Mouse (Mus musculus) CD4-positive, CD25-positive, alpha-beta regulatory T cell, adult 2 months (primary cell): ENCODE results near the gene Lin28a.

Source experiments
- DNase-seq: peaks from one replicate; pipeline ENCODE4 v3.0.0-alpha.2; 2012; ENCODE audit warnings: low read depth, low spot score

The Lin28a gene

GRCm38 (mm10) chr4:134018779-134019145, at the start of gene Lin28a:
Gene Lin28a (minus strand): TSS chr4:134018841.
- no peak for DNase-seq

- no peak for DNase-seq
These were observed 49.3 kb upstream of the Lin28a start for GRCm38 (mm10) chr4:134067833-134068544.

GRCm38 (mm10) chr4:134067383-134067782, 48.7 kb upstream of the Lin28a start:
- DNase-seq: no peak

- DNase-seq: no peak
These were observed 46.9 kb upstream of the Lin28a start for GRCm38 (mm10) chr4:134065431-134066004.

- no peak for DNase-seq
These were observed 43.9 kb upstream of the Lin28a start for GRCm38 (mm10) chr4:134062561-134062960.

- peak; percentile 62 for DNase-seq
These were observed 43.4 kb upstream of the Lin28a start for GRCm38 (mm10) chr4:134061944-134062446.

- DNase-seq: peak; percentile 88
These were observed 42.7 kb upstream of the Lin28a start for GRCm38 (mm10) chr4:134061166-134061830.

- DNase-seq: no peak
These were observed 41.7 kb upstream of the Lin28a start, which contains the start of gene Crybg2 for GRCm38 (mm10) chr4:134060135-134060865. Gene Crybg2 (plus strand): TSS chr4:134060815.

- peak; percentile 70 for DNase-seq
These were observed 40.3 kb upstream of the Lin28a start for GRCm38 (mm10) chr4:134058908-134059307.

GRCm38 (mm10) chr4:134058166-134058715, 39.6 kb upstream of the Lin28a start:
- DNase-seq: peak; percentile 85

GRCm38 (mm10) chr4:134053538-134053937, 34.9 kb upstream of the Lin28a start, which contains the start of gene Zfp683:
Gene Zfp683 (plus strand): TSS chr4:134053838.
- no peak for DNase-seq

- DNase-seq: peak; percentile 26
These were observed 33.9 kb upstream of the Lin28a start for GRCm38 (mm10) chr4:134052560-134052959.

- no peak for DNase-seq
These were observed 33.3 kb upstream of the Lin28a start for GRCm38 (mm10) chr4:134051912-134052311.

GRCm38 (mm10) chr4:134047648-134048047, 29.0 kb upstream of the Lin28a start:
- no peak for DNase-seq

- DNase-seq: peak; percentile 16
These were observed 24.4 kb upstream of the Lin28a start for GRCm38 (mm10) chr4:134043041-134043440.

- peak; percentile 49 for DNase-seq
These were observed 22.9 kb upstream of the Lin28a start for GRCm38 (mm10) chr4:134041317-134042123.

- peak; percentile 91 for DNase-seq
These were observed 17.3 kb upstream of the Lin28a start for GRCm38 (mm10) chr4:134035953-134036352.

- DNase-seq: no peak
These were observed 7.2 kb upstream of the Lin28a start for GRCm38 (mm10) chr4:134025802-134026201.

- DNase-seq: peak; percentile 71
These were observed 2.0 kb upstream of the Lin28a start for GRCm38 (mm10) chr4:134020621-134021020.

GRCm38 (mm10) chr4:134019641-134020351, 1.2 kb upstream of the Lin28a start:
- DNase-seq: no peak
